Mouse (Mus musculus) megakaryocyte, embryonic 14.5 days (primary cell): Measurements from ENCODE around the gene Mad1l1.

Experiments used
- FLI1 ChIP-seq: IDR thresholded peaks from 2 replicates; pipeline ENCODE4 v1.6.1; 2012; ENCODE audit warnings: low read length, inconsistent platforms, mixed read lengths
- GATA1 ChIP-seq: IDR thresholded peaks from 3 replicates; pipeline ENCODE4 v1.6.1; 2012; ENCODE audit warnings: mixed read lengths, low read length, inconsistent platforms, borderline replicate concordance

DNA sequence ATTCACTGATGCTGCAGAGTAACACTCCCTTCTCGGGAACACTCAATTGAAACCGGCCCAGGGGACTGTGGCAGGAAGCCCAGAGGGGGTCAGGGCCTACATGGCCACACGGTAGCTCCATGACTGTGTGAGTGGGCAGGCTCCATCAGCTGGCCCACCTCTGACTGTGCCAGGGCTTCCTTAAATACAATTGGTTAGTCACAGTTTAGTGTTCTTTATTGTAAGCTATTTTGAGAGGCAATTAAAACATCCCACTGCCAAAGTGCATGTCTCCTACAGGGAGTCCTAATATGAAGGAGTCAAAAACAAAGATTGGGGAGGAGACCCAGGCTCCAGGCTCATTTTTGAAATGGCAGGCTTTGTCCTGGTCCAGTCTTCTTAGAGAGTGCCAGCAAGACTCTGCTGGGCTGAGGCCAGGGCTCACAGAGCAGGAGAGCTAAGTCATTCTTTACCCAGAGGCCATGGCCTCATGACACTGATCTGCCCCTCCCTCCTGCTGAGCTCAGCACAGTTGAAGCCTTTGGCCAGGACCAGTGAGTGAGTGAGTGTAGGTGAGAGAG is 297.3 kb downstream of the Mad1l1 start:
- no peak for TF ChIP-seq GATA1
- no peak for TF ChIP-seq FLI1
